Mouse (Mus musculus): ENCODE measurements at regions not wholly inside any gene's neighbourhood (a gene's known extent, or its start where the extent isn't known, plus 50 kb on each side); places are given as distances from the start of the nearest gene placed in this dataset.

GRCm38 (mm10) chr15:62934522-62935189 is 910.3 kb downstream of the Gsdmc2 start:
- no peak for TF ChIP-seq GATA1 (IDR thresholded peaks at IDR 0.05; ENCODE audit: low read length)

- TF ChIP-seq GATA1 (IDR thresholded peaks at IDR 0.05; ENCODE audit: low read length) = no peak
Measured at GRCm38 (mm10) chr15:62920520-62920919, 924.5 kb downstream of the Gsdmc2 start.

- TF ChIP-seq GATA1 (IDR thresholded peaks at IDR 0.05; ENCODE audit: low read length) = no peak
Measured at GRCm38 (mm10) chr15:62919264-62919663, 925.7 kb downstream of the Gsdmc2 start.

- no peak for TF ChIP-seq GATA1 (IDR thresholded peaks at IDR 0.05; ENCODE audit: low read length)
Measured at GRCm38 (mm10) chr15:62908379-62908778, 936.6 kb downstream of the Gsdmc2 start.

GRCm38 (mm10) chr15:62907181-62907580 is 937.8 kb downstream of the Gsdmc2 start:
- TF ChIP-seq GATA1 (IDR thresholded peaks at IDR 0.05; ENCODE audit: low read length) = no peak

- no peak for TF ChIP-seq GATA1 (IDR thresholded peaks at IDR 0.05; ENCODE audit: low read length)
Measured at GRCm38 (mm10) chr15:62903047-62903822, 941.7 kb downstream of the Gsdmc2 start.

GRCm38 (mm10) chr15:62901955-62902354 is 943.0 kb downstream of the Gsdmc2 start:
- TF ChIP-seq GATA1 (IDR thresholded peaks at IDR 0.05; ENCODE audit: low read length) = no peak

GRCm38 (mm10) chr15:62889798-62890197 is 955.2 kb downstream of the Gsdmc2 start:
- TF ChIP-seq GATA1 (IDR thresholded peaks at IDR 0.05; ENCODE audit: low read length) = no peak

GRCm38 (mm10) chr15:62885331-62885730 is 959.6 kb downstream of the Gsdmc2 start:
- TF ChIP-seq GATA1 (IDR thresholded peaks at IDR 0.05; ENCODE audit: low read length) = no peak

- TF ChIP-seq GATA1 (IDR thresholded peaks at IDR 0.05; ENCODE audit: low read length) = no peak
Measured at GRCm38 (mm10) chr15:62871082-62871766, 973.8 kb downstream of the Gsdmc2 start.

- no peak for TF ChIP-seq GATA1 (IDR thresholded peaks at IDR 0.05; ENCODE audit: low read length)
Measured at GRCm38 (mm10) chr15:62862574-62862973, 982.4 kb downstream of the Gsdmc2 start.

- no peak for TF ChIP-seq GATA1 (IDR thresholded peaks at IDR 0.05; ENCODE audit: low read length)
Measured at GRCm38 (mm10) chr15:62861422-62861821, 983.6 kb downstream of the Gsdmc2 start.

GRCm38 (mm10) chr15:62849326-62849725 is 995.7 kb downstream of the Gsdmc2 start:
- no peak for TF ChIP-seq GATA1 (IDR thresholded peaks at IDR 0.05; ENCODE audit: low read length)

GRCm38 (mm10) chr15:62845884-62846283 is 999.1 kb downstream of the Gsdmc2 start:
- TF ChIP-seq GATA1 (IDR thresholded peaks at IDR 0.05; ENCODE audit: low read length) = no peak

- TF ChIP-seq GATA1 (IDR thresholded peaks at IDR 0.05; ENCODE audit: low read length) = no peak
Measured at GRCm38 (mm10) chr15:62825586-62825985, 1019.4 kb downstream of the Gsdmc2 start.

GRCm38 (mm10) chr15:62823861-62824518 is 1021.0 kb downstream of the Gsdmc2 start:
- no peak for TF ChIP-seq GATA1 (IDR thresholded peaks at IDR 0.05; ENCODE audit: low read length)
